Mouse (Mus musculus): ENCODE data around the gene Tet2.

Tet2 gene

DNA sequence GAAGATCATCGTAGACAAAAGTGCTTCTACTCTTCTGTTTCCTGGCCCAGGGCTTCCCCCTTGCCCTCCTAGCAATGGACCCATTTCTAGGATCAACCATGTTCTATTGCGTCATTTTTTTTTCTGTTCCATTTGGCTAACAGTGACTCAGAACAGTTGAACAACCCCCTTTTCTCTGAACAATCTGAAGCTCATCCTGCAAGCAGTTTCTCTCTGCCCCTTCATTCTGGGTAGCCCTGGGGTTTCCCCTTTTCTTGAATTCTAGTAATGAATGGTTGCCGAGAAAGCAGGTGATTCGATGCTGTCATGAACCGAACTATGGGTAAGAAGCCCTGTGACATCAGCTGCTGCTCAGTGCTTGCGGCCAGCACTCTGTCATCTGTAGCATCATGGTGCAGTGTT, 108.0 kb downstream of the Tet2 start:
- DNase-seq (ENCODE audit: low spot score): no peak

- no peak for DNase-seq (ENCODE audit: low spot score)
Measured at GRCm38 (mm10) chr3:133436279-133436860, 108.6 kb downstream of the Tet2 start.

DNA sequence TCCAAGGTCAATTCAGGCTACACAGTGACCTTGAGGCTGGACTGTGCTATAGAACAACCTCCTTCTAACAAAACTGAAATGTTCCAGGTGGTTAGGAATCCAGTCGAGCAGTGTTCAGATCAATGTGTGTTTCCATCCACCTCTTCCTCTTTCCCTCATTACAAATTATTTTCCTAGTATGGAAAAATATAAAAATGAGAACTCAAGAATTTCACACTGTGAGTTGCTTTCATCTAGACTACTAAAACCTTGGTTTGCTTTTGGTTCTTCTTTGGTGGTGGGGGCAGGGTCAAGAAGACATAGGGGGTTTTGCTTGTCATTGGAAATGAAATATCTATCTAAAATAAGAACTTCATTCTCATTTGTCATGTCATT, 109.2 kb downstream of the Tet2 start:
- no peak for DNase-seq (ENCODE audit: low spot score)

GRCm38 (mm10) chr3:133435141-133435773, 109.7 kb downstream of the Tet2 start:
- DNase-seq (ENCODE audit: low spot score): no peak

DNA sequence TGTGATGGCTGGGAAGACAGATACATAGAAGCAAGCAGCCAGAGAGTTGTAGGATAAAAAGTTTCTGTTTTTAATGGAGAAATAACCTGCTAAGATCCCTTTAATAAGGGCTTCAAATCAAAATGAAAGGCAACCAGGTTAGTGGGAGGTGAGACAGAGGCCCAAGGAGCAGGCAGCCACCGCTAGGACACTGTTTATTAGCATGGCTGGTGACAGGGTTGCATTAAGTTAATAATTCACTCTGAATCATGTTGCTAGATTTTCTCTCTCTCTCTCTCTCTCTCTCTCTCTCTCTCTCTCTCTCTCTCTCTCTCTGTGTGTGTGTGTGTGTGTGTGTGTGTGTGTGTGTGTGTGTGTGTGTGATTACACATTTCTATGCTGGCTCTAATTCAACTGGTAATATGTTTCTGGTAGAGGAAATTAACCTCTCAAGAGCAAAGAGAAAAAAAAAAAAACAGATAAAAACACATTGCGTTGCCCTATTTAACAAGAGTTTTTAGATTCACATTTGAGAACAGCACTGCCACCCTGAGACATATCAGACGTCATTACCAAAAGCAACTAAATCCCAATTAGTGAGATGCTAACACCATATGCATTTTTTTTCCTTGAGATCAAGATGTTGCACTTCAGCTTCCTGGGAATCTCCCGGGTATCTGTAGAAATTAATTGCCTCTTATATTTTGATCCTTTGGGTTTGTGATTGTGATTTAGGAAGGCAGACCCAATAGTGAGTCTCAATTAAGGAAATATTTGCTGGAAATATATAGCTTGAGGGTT, 115.4 kb downstream of the Tet2 start:
- DNase-seq (ENCODE audit: low spot score): no peak

- DNase-seq (ENCODE audit: low spot score): no peak
Measured at GRCm38 (mm10) chr3:133428003-133428402, 116.9 kb downstream of the Tet2 start.

DNA sequence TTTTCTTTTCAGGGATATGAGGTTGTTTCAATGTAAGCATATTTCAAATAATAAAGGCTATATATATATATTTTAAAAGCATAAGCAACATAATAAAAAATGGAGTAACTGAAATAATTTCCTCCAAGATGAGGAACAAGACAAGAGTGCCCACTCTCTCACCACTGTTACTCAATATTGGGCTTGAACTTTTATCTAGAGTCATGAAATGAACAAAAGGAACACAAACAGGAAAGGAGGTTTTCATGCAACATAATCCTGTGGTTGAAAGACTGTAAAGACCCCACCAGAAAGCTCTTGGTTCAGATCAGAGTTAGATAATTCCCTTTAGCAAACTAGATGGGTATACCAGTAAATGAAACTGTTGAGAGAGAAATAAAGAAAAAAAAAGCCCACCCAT, 121.9 kb downstream of the Tet2 start:
- DNase-seq (ENCODE audit: low spot score): no peak

DNA sequence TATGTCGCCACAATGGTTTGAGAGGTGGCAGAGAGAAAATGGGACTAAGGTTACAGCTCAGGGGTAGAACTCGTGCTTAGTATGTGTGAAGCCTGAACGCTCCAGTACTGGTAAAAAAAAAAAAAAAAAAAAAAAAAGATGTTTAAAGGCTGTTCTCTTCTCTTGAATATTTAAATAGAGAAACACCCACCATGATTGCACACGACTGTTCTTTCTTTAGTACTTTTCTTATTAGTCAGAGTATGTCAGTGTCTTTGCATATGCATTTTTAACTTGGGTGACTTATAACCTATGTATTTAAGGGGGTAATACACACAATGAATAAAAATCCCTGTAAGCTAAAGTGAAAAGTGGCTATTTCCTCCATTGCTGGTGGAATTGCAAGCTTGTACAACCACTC, 130.2 kb downstream of the Tet2 start:
- no peak for DNase-seq (ENCODE audit: low spot score)

Measured in urinary bladder, postnatal 10 days (tissue).